Mouse (Mus musculus): ENCODE measurements around the gene Sgf29.

The Sgf29 gene

DNA sequence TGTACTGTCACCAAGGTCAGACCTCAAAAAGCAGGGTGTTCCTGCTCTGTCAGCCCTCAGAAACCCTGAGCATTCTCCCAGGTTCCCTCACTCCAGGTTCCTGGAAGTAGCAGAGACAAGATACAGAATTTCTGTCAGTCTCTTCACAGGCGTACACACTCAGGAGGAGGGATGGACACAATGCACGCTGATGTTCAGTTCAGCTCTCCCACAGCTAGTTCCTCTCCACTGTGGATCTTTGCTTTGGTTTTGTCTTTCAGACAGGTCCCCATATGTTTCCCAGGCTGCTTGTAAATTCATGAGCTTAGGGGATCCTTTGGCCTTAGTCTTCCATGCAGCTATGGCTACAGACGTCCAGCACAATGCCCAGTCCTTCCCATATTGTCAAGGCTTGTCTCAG is 47.8 kb downstream of the Sgf29 start:
- in situ Hi-C loops (cut with MboI; ENCODE audit: low pct_unique_long_range_greater_than_20kb in 1 of 2, low sequenced_read_pairs in 2 of 2, unreplicated experiment in 1 of 2), result loop anchor here in 1 of 2 experiments (10.0 kb wide), 1 partner anchor 52 kb away; the partner anchor contains the start of gene Sgf29

DNA sequence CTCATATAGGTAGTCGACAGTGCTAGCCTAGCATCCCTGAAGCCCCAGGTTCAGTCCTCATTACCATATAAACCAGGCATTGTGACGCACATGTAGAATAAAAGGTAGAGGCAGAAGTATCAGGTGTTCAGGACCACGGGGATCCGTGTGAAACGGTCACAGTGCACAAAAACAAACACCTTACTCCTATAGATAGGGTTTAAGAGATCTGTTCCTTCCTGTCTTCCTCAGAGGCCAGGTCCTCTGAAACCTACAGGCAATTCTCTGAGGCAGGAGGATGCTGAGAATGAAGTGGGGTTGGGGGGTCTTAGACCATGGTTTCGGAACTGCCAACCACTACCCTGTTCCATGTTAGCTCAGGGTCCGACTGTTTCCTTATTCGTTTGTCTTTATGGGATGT is 48.7 kb downstream of the Sgf29 start:
- in situ Hi-C loops (cut with MboI; ENCODE audit: low pct_unique_long_range_greater_than_20kb in 1 of 2, low sequenced_read_pairs in 2 of 2, unreplicated experiment in 1 of 2), result loop anchor here in 1 of 2 experiments (10.0 kb wide), 1 partner anchor 53 kb away; the partner anchor contains the start of gene Sgf29

DNA sequence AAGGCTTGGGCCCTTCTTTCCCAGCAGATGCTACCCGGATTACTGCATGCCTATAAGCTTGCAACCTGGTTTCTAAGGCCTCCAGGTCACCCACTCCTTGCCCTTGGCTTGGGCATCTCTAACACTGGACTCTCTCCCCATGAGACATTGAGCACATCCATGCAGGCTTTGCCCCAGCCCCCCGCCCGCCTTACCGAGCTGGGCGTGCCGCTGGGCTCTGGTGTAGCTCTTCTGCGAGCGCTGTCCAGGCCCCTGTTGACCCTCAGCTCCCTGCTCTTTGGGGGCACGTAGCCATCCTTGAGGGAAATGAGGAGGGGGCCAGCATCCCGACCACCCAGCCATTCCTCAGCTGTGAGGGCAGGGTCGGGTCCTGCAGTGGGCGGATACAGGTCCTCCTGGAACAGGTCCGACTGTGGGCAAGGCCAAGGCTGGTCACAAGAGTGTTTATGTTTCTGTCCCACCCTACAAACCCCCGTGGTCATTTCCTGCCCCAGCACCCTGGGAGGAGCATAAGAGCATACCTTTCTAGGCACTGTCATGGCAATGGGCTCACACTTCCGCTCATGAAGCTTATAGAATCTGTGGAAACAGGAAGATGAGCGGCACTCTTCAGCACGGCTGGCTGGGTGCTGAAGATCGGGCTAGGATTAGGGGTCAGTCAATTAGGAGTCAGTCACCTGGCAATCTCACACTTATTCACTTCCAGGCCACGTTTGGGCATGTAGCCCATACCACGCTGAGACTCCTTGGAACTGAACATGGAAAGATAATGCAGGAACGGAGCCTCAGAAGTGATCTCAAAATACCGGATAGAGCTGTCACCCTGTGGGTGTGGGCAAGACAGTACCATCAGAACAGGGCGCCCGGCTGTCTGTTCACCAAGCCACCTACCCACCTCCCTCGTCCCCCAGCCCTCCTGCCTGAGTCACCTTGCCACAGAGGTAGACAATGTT is 51.2 kb downstream of the Sgf29 start:
- in situ Hi-C loops (cut with MboI; ENCODE audit: low pct_unique_long_range_greater_than_20kb in 1 of 2, low sequenced_read_pairs in 2 of 2, unreplicated experiment in 1 of 2), result no loop called here

DNA sequence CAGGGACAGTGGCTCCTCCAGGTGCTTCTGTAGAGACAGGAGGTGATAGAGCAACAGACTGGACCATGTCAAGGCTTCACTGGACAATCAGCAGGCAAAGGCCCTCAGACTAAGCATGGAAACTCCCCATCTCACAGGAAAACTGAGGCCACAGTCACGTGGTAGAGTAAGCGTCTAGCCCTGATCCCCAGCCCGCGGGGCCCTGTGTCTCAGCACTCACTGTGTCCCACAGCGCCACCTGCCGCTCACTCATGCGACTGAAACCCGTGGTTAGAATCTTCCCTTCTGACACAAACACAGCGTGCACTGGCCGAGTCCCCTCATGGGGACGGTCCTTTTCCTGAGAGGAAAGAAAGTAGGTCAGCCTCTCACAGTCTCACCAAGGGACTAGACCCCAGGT is 52.0 kb downstream of the Sgf29 start:
- in situ Hi-C loops (cut with MboI; ENCODE audit: low pct_unique_long_range_greater_than_20kb in 1 of 2, low sequenced_read_pairs in 2 of 2, unreplicated experiment in 1 of 2), result no loop called here

DNA sequence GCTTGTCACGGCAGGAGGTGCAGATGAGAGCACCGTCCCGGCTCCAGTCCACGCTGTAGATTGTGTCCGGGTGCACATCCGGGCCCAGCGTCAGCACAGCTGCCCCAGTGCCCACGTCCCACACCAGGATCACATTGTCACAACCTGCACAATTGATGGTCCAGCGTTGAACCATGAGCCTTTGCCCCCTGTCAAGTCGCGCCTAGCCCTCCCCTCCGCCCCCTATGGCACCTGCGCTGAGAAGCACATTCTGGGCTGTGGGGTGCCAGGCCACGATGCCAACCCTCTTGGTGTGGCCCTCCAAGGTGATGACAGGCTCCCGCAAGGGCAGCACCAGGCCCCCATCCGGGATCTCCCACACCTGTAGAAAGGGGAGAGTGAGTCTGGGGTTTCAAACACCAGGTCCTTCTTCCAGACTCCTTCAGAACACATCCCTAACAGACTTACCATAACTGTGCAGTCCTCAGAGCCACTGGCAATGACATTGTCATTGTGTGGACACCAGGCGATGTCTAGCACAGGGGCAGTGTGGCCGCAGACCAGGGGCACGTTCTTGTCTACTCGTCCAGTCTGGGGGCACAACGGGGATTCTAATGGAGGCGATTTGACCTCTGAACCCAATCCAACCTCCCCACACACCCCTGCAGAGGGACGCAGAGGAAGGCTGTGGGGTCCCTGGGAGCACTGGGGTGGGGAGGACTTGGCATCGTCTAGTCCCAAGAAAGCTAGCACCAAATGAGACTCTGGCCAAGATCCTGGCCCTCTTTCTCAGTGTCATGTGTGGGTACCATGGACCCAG is 52.6 kb downstream of the Sgf29 start:
- in situ Hi-C loops (cut with MboI; ENCODE audit: low pct_unique_long_range_greater_than_20kb in 1 of 2, low sequenced_read_pairs in 2 of 2, unreplicated experiment in 1 of 2), result no loop called here

DNA sequence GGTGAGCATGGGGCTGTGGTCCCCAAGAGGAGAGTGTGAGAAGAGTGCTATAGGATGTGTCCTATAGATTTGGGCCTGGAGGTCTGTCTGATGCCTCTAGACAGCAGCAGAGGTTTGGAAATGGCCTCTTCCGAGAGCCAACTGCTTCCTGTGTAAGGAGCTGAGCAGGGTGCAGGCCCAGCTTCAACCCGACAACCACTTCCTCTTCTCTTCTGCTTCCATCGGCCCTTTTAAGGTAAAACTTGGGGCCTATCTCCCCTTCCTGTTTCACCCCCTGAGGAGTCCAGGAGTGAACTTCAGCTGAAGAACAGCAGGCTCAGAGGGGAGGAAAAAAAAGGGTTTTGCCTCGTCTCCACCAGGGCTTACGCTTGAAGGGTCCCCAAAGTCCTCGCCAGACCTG is 53.2 kb downstream of the Sgf29 start:
- in situ Hi-C loops (cut with MboI; ENCODE audit: low pct_unique_long_range_greater_than_20kb in 1 of 2, low sequenced_read_pairs in 2 of 2, unreplicated experiment in 1 of 2), result no loop called here

DNA sequence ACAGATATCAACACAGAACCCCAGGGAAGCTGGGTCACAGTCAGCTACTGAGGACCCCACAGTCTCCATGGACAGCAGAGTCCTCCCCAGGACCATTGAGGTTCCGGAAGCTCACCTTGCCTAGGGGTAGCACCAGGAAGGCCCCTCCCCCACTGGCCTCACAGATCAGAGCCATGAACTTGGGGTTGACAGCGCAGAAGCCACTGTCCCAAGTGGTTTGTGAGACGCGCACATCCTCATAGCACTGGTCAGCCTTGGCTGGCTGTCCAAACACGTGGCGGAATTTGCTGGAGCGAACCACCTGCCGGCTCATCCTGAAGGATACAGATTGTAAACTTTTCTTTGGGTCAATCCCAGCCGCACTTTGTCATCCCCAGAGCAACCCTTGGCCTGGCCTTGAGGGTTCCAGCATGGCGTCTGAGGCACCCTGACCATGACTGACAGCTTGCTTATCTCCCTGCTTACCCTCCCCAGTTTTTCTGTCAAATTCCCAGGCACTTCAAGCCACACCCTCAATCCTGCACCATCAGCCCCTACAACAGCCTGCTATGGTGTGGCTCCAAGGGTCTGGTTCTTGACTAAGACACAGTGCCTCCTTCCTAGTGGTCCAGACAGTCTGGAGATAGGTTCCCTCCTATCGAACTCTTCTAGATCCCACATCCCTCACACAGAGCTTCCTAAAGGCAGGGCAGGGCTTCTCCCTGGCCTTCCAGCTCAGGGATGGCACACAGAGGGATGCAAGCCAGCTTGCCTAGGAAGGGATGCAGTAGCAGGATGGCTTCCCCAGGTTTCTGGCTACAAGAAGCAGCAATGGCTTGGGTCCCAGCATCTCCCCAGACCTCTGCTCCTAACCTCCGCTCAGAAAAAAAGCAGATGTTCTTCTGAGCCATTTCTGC is 54.0 kb downstream of the Sgf29 start:
- in situ Hi-C loops (cut with MboI; ENCODE audit: low pct_unique_long_range_greater_than_20kb in 1 of 2, low sequenced_read_pairs in 2 of 2, unreplicated experiment in 1 of 2), result no loop called here

DNA sequence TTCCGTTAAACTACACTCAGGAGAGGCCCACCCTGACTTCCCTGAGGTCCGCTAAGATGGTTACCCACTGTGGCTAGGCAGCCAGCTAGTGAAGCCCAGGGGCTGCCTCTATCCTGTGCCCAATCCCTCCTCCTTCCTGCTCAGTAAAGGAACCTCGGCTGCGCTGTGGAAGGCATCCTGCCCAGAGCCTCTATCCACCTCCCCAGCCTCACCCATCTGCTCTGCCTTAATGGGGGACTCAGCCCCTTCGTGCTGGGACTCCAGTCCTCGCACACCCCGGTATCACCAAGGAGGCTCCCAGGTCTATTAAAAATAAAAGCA is 54.6 kb downstream of the Sgf29 start:
- in situ Hi-C loops (cut with MboI; ENCODE audit: low pct_unique_long_range_greater_than_20kb in 1 of 2, low sequenced_read_pairs in 2 of 2, unreplicated experiment in 1 of 2), result no loop called here

DNA sequence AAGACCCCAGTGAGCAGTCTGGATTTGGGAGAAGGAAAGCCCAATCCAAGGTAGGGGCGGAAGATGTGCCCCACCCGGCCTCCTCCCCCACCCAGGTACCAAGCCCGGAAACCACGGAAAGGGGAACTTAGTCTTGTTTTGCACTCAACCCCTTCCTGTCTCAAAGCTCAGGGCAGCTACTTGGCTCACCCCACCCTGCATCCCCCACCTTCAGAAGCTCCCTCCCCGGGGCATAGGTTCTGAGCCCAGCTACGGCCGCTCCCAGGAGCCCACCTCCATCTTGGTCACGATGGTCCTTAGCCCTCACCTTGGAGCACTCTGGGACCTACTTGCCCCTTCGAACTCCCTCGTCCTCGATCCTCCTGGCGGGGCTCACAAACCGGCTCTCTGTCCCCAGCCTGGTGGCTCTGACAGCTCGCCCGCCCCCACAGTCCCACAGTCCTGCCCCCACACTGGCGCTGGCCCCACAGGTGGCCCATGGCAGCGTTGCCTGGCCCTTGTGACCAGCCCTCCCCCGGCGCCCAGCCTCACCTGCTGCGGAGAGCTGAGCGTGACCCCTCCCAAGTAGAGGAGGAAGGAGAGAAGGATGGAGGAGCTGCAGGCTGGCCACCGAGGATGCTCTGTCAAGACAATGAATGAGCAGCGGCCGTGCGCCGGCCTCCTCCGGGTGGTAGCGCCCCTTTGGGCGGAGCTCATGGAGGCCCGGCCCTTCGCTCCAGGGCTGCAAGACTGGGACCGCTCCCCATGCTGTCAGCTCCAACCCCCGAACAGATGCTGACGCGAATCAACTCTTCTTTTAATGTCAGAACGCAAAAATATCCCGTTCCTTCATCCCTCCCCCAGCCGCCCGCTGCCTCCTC is 55.2 kb downstream of the Sgf29 start:
- in situ Hi-C loops (cut with MboI; ENCODE audit: low pct_unique_long_range_greater_than_20kb in 1 of 2, low sequenced_read_pairs in 2 of 2, unreplicated experiment in 1 of 2), result no loop called here

DNA sequence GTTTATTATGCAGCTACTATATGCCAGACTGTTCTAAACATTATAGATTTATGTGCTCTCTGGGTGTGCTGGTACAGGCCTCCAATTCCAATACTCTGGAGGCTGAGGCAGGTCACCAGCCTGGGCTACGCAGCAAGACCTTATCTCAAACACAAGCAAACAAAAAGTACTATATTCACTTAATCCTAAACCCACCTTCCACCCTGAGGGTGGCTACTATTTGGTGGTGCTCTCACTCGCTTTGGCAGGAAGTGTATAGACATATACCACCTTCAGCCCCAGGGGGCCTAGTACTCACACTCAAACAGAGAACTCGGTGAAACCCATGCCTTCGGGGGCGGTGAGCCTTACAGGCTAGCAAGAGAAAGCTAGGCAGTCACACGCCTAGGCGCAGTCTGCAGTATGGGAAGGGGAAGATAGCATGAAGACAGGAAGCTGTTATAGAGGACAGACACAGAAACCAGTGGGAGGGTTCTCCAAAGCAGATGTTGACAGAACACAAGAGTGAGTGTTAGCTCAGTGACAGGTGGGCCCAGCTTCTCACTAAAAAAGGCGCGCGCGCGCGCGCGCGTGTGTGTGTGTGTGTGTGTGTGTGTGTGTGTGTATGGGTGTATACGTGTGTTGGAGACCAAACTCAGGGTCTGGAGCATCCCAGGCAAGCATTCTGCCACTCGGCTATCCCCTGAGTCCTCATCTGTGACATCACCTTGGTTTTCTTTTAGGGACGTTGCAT is 58.5 kb downstream of the Sgf29 start, which contains the start of gene Coro1a:
Gene Coro1a, minus strand, starts transcription at position 346 of the 733 bp plus-strand sequence.
- in situ Hi-C loops (cut with MboI; ENCODE audit: low pct_unique_long_range_greater_than_20kb in 1 of 2, low sequenced_read_pairs in 2 of 2, unreplicated experiment in 1 of 2), result no loop called here

DNA sequence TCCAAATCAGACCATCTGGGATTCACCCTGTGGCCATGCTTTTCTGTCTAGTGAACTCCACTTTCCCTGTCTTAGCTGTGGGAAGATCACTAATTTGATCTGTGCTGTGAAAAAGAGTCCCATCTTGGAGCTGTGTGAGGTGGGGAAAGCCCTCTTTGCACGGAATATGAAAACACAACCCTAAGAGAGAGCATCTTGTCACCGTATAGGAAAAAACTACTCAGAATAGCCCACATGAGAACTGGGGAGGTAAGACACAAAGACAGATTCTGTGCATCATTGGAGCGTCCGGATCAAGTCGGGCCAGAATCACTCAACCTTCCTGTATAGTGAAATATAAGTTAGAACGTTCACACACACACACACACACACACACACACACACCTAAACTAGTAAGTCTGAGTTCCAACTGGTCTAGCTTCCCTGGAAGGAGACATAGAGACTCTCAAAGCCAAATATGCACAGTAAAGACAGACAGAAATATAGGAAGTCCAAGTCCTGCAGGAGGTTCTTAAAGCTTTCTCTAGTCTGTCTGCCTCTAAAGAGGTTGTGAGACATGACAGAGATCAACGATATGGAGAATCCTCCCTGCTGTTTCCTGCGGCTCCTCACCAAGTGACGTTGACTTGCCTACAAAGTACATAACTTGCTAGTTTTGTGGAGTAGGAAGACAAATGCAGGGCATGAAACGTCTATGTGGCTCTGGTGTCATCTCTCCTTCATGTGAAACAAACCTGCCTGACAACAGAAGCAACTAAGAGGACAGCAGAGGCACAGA is 59.3 kb downstream of the Sgf29 start:
- in situ Hi-C loops (cut with MboI; ENCODE audit: low pct_unique_long_range_greater_than_20kb in 1 of 2, low sequenced_read_pairs in 2 of 2, unreplicated experiment in 1 of 2), result no loop called here

DNA sequence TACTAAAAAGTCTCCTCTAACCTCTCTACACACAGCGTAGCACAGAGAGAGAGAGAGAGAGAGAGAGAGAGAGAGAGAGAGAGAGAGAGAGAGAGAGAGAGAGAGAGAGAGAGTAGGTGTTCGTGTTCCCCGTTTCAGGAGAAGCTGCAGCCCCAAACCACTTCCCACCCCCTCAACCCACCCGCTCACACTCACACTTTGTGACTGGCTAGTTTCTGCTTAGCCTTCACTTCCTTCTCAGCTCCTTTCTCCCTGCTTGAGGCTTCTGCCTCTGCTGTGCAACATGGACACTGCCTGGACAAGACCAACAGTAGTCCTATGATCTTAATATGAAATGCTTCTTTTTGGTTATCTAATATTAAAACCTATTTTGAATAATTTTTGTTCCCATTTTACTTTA is 61.2 kb downstream of the Sgf29 start:
- in situ Hi-C loops (cut with MboI; ENCODE audit: low pct_unique_long_range_greater_than_20kb in 1 of 2, low sequenced_read_pairs in 2 of 2, unreplicated experiment in 1 of 2), result no loop called here

DNA sequence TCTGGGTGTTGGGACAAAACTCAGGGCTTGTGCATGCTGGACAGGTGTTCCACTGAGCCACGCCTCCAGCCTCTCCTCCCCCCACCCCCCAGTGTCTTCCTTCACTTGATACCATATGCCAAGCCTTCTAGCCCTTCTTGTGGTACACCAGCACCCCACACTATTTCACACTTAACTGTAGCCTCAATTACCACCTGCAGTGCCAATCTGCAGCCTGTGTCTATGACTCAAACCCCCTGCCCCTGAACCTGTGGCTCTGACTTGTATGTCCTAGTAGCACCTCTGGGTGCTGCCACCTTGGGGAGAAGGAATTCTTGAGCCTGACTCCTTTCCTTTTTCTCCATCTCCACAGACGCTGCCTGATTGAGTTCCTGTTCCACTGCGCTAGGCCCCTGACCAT is 62.8 kb downstream of the Sgf29 start:
- in situ Hi-C loops (cut with MboI; ENCODE audit: low pct_unique_long_range_greater_than_20kb in 1 of 2, low sequenced_read_pairs in 2 of 2, unreplicated experiment in 1 of 2), result no loop called here

DNA sequence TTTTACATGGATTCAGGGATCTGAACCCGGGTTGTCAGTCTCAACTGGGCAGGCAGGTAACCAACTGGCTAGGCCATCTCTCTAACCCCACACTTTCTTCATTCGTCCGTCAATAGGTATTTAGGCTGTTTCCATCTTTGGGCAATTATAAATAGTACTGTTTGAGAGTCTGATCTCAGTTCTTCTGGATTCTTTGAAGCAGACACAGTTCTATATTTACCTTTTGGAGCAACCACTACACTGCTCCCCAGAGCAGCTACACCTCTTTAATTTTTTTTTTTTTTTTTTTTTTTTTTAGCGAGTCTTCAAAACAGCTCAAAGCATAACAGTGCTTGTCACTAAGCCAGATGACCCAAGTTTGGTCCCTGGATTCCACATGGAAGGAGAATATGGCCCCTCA is 66.6 kb downstream of the Sgf29 start:
- in situ Hi-C loops (cut with MboI; ENCODE audit: low pct_unique_long_range_greater_than_20kb in 1 of 2, low sequenced_read_pairs in 2 of 2, unreplicated experiment in 1 of 2), result no loop called here

DNA sequence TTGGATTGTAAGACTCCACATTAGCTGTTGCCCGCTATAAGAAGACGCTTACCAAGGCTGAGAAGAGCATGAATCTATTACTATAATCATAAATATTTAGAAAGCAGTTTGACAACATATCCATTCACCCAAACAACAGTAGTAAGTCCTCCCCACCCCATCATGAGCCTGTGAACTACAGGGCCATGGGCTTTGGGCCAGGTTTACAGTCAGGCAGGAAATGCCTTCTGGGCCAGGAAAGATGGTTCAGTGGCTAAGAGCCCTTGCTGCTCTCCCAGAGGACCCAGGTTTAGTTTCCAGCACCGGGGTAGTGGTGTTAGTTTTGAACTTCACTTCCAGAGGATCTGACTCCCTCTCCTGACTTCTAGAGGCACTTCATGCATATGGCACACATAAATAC is 68.5 kb downstream of the Sgf29 start:
- in situ Hi-C loops (cut with MboI; ENCODE audit: low pct_unique_long_range_greater_than_20kb in 1 of 2, low sequenced_read_pairs in 2 of 2, unreplicated experiment in 1 of 2), result no loop called here

DNA sequence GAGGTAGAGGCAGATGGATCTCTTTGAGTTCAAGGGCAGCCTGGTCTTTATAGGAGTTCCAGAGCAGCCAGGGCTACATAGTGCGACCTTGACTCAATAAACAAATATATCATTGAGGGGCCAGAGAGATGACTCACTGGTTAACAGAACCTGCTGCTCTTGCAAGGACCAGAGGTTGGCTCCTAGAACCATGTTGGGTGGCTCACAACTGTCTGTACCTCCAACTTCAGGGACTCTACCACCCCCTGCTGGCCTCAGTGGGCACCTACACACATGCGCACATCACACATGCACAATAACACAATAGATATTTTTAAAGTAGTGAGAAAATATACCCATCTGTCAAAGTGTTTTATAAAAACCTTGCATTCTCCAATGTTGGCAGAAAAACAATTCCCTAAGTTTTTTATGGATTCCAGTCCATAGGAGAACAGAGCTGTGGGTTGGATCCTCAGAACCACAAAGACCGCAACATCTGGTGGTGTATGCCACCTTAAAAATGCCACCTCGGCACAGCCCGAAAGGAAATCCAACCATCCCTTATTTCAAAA is 69.8 kb downstream of the Sgf29 start:
- in situ Hi-C loops (cut with MboI; ENCODE audit: low pct_unique_long_range_greater_than_20kb in 1 of 2, low sequenced_read_pairs in 2 of 2, unreplicated experiment in 1 of 2), result no loop called here

All from mouse embryonic stem cell (cell line).